Mouse (Mus musculus) cerebellum, adult (tissue): Measurements from ENCODE around the gene Chrne.

Experiments used
- ATAC-seq: cut with Nextera tagmentation; 2 replicates; pipeline ENCODE4 v1.9.2; 2017; ENCODE audit warnings: mild to moderate bottlenecking, moderate library complexity, mixed read lengths; ENCODE audit not compliant: insufficient number of reproducible peaks, low FRiP score, low TSS enrichment

Chrne gene

DNA sequence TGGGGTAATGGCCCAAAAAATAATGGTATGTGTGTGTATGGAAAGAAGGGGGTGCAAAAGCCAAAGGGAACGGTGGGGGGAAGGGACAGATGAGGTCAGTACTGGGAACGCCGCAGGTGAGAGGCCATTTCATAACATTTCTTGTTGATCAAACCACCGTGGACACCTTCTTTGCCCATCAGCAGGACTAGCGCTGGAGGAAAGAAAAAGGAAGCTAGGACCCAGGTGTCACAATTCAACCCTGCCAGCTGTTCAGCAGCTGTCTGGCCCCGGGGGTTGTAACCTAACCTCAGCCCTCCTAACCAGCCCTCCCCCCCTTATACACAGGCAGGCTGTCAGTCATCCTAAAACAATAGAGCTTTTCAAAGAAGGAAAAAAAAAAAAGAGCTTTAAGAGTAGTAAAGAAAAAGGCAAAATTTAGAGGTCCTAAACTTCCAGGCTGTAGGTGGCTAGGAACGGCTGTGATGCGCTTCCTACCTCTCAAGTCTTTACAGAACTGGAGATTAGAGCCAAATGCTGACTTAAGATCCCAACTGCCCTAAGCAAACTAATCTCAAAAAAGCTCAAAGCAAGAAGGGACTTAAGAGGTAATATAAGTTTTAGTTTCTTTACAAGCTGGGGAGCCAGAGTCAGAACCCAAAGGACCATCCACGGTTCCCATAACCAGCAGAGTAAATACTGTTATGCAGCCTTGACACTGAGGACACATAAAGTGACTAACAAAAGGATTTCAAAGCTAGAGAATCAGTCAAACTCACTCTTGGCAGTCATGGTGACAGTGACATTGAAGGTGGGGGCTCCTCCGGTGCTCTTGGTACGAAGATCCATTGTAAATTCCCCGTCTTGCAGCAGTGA lies 33.2 kb upstream of the Chrne start:
- ATAC-seq = no peak

DNA sequence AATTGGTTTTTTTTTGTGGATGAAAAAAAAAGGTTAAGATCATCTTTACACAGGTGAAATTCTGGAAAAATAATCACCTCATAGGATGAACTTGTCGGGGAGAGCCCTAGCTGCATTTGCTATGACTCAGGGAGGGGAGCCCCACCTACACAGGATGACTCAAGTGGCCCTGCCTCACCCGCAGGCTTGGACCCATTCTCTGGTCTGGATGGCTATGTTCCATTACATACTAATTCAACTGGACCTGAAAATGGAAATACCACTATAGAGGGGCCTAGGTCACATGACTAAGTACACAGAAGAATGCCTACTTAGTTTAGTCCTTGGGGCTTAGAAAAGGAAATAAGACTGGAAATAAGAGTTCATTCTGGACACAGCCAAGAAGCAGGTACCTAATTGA lies 32.4 kb upstream of the Chrne start:
- ATAC-seq = no peak

DNA sequence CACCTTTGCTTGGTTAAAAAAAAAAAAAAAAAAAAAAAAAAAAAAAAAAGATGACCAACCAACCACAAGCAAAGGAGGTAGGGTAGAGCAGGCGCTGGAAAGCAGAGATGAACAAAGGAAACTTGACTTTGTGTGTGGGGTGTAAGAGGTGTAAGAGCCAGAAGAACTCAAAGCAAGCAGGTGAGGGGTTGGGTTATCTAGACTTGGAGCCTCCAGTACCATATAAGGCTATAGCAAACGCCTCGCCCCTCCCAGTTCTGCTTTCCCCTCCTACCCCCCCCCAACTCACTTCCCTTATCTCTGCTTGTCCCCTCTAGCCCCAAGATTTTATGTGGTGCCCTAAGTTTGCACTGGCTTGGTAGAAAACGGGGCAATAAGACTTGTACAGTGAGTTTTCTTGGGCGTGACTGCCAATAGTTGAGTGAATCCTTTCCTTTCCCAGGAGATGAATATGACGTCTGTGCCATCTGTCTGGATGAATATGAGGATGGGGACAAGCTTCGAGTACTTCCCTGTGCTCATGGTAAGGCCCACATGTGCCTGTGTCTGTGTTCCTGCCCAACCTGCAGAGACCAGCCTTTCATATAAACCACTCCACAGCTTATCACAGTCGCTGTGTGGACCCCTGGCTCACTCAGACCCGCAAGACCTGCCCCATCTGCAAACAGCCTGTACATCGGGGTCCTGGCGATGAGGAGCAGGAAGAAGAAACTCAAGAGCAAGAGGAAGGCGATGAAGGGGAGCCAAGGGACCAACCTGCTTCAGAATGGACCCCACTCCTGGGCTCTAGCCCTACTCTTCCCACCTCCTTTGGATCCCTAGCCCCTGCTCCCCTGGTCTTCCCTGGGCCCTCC lies 31.5 kb upstream of the Chrne start:
- no peak for ATAC-seq

DNA sequence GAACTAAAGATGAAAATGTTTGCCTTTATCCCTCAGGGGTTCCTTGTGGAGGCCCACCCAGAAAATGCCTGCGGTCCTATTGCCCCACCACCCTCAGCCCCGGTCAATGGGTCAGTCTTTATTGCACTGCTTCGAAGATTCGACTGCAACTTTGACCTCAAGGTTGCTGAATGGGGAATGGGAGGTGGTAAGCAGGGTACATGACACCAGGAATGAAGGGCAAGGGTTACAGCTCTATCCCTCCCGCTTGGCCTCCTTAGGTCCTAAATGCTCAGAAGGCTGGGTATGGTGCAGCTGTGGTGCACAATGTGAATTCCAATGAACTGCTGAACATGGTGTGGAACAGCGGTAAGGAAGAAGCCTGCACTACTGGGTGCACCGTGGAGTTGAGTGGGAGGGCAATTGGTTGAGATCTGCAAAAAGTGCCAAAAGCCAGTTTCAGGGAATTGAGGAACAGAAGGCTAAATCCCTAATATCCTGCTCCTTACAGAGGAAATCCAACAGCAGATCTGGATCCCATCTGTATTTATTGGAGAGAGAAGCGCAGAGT lies 30.2 kb upstream of the Chrne start:
- ATAC-seq = no peak

DNA sequence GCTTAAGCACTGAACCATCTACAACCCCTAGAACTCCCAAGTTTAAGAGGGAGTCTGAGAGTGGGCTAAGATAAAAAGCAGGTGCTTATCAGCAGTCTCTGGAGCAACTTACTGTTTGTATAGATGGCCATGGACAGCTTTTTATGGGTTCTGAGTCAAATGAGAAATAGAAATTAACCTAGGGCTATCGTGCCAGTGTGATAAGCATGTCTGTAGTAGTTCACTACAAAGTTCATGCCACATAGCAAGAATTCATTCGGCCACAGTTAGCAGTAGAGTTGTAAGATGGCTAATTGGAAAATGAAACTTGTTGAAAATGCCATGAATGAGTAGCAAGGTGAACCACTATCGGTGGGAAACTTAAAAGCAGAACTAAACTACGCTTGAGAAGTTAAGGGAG lies 29.5 kb upstream of the Chrne start:
- ATAC-seq = no peak

DNA sequence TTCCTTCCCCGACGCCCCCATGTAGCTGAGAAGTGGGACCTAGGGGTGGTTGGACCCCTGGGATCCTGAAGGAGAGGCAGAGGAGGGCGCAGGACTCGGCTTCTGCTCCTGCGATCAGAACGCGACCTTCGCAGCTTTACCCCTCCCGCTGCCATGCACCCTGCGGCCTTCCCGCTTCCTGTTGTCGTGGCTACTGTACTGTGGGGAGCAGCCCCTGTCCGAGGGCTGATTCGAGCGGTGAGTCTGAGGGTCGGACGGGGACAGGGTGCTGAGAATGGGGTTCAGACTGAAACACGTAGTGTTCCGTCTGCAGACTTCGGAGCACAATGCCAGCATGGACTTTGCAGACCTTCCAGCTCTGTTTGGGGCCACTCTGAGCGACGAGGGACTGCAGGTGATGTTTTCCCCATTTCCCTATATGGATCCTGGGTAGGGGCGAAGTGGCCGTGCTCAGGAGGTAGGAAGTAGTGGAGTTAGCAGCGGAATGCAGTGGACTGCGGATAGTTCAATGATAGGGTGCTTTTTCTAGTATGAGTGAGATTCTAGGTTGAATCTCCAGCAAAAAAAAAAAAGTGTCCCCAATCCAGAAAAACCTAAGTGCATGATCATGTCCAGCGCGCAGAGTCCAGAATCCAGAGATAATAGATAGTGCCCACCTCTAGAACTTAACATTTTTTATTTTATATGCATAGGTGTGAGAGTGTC lies 28.9 kb upstream of the Chrne start:
- no peak for ATAC-seq

DNA sequence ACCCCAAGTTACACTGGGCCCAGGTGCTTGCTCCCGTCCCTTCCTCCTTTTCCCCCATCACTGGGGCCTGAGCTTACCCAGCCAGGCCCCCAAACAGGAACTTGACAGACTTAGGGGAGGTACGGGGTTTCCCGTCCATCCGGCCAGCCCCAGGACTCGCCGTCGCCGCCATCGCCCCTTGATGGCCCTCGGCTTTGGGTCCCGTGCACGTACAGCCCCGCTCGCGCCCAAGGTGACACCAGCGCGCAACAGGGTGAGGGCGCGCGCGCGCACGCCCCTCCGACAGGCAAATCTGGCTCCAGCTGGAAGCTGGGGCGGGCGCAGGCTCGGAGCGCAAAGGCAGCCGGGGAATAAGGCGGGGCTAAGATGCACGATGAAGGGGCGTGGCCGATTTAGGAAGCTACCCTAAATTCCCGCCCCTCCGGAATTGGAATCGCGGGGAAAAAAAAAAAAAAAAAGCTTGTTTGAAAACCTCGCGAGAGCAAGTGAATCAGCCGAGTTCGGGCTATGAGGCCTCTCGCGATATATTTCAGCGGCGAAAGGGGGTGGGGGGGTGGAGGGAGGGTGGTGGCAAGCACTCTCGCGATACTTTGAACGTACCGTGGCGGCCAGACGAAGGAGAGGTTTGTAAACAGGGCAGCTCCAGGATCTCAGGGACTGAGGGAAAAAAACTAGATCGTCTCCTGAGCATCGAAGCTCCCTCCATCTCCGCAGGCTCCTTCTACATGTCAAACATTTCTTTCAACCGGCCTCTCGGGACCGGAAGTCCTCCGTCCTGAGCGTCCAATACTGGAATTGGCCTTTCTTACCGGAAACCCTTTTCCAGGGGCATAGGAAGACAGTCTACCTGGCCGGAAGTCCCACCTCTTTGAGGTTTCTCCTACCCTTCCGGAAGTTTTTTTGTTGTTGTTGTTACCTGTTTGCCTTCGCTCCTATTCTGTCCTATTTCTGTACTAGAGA lies 28.0 kb upstream of the Chrne start, which contains the start of the genes Rnf167 and Slc25a11:
Rnf167 (plus strand) TSS at position 545 of the 960 bp plus-strand sequence.
Slc25a11 (minus strand) TSS at position 789 of the 960 bp plus-strand sequence.
- ATAC-seq = peak; percentile 66; the same call in 1 of the 2 replicates

DNA sequence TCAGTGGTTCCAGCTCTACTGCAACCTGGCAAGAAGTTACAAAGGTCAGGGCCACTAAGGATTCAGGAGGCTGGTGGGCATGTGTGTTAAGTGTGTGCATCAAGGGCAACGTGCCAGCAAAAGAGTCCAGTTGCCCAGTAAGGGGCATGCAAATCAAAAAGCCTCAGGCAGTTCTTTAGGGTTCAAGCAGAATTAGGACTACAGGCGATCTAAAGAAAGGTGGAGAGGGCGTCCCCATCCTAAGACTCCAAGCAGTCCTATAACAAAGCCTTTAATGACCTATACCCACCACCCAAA lies 27.2 kb upstream of the Chrne start:
- ATAC-seq = 0 out of 2 replicates have a peak, but pooled peaks have one; percentile 26

DNA sequence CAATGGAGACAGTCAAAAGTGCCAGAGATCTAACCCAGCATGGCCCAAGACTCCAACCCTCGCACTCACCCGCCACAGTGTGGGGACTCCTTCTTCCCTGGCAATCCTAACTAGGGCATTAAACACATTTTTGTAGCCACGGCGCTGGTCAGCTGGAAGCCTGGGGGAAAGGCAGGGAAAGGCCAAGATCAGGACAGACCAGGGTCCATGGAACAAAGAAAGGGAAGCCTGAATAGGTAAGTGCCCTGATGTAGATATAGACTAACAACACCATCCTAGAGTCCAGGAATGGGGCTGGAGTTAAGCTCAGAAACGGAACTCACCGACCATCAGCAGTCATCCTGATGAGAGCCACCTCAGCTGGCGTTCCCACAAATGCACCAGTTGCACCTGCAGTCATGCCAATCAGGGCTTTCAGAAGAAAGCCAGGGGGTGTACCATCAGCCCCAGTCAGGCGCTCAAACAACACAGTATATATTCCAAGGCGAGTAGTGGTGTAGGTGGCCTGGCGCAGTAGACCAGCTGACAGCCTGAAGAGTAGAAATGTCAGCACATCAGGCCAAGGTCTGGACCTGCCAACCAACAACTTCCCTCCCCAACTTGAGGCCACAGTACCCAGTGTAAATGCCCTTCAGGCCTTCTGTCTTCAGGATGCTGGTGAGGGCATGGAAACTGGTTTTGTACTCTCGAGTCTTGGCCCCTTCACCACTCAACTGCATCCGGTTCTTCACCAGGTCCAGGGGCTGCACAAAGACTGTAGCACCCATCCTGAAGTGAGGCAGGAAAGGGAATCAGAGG lies 26.6 kb upstream of the Chrne start:
- no peak for ATAC-seq

DNA sequence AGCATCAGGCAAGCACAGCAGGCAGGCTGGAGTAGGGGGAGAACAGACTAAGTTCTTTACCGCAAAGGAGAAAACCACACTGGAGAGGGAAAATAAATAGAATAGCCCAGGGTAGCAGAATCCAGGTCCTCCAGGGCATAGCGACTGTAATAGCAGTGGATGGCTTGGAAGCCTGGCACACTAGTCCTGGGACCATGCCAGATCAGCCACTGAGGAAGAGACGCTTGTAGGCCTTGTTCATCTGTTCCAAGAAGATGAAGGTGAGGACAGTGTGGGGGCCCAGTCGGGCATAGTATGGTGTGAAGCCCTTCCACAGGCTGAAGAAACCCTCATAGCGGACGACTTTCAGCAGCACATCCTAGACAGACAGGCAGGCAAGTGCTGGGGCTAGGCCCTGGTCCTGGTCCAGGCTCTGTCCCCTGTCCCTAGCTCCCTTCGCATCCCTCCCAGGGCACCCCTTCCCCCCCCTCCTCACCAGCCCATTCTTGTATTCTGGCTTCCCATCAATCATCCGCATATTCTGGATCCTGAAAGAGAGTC lies 25.6 kb upstream of the Chrne start:
- no peak for ATAC-seq

DNA sequence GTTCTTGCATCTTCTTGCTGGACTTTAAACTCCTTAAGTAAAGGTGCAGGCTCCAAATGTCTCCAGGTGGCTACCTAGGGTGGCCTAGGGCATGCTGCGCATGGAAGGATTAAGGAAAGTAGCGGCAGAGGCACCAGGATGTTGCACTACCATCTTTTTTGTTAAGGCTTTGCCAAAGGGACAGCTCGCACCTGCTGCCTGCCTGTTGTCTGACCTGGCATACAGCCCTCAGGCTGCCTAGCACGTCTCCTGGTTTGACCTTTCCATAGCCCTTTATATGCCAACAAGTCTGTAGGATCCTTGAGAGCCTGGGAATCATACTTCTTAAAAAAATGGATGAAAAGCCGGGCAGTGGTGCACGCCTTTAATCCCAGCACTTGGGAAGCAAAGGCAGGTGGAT lies 24.0 kb upstream of the Chrne start:
- no peak for ATAC-seq

DNA sequence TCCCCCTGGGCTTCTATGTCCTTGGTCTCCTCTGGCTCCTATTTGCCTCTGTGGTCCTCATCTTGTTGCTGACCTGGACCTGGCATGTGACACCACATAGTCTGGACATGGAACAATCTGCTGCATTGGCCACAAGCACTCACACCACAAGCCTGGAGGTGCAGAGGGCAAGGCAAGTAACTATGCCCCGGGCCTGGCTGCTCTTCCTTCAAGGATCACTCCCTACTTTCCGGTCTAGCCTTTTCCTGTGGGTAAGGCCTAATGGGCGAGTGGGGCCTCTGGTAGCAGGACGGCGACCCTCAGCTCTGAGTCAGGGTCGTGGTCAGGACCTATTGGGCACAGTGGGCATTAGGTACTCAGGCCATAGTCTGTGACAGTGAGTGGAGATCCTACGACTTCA lies 22.2 kb upstream of the Chrne start:
- no peak for ATAC-seq

DNA sequence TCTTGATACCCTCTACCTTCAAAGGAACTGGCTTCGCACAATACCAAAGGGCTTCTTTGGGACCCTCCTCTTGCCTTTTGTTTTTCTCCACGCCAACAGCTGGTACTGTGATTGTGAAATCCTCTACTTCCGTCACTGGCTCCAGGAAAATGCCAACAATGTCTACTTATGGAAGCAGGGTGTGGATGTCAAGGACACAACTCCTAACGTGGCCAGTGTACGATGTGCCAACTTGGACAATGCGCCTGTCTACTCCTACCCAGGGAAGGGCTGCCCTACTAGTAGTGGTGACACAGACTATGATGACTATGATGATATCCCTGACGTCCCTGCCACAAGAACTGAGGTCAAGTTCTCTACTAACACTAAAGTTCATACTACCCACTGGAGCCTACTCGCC lies 21.0 kb upstream of the Chrne start:
- ATAC-seq = no peak

DNA sequence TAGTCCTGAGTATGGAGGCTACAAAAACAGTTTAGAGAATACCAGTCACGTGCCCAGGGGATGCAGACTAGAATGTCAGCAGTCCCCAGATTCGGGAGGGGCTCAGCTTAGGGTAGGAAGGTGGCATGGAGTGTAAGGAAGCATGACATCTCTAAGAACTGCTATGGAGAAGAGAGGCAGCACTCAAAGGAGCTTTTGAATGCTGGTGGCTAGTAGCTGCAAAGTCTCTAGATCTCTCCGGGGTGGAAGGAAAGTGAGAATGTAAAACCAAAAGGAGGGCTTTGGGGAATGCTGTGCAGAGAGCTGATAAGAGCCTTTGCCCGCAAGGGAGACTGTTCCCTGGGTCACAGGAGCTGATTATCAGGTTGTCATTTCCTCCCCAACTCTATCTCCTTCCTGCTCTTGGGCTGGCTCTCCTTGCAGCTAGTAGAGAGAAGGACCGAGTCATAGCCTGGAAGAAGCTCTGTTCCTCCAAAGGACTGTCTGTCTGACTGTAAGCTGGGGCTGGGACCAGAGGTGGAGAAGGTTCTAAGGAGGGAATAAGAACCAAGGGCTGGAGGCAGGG lies 19.8 kb upstream of the Chrne start, which contains the start of gene Gp1ba:
Gp1ba (plus strand) TSS at position 409 of the 565 bp plus-strand sequence.
- ATAC-seq = no peak

DNA sequence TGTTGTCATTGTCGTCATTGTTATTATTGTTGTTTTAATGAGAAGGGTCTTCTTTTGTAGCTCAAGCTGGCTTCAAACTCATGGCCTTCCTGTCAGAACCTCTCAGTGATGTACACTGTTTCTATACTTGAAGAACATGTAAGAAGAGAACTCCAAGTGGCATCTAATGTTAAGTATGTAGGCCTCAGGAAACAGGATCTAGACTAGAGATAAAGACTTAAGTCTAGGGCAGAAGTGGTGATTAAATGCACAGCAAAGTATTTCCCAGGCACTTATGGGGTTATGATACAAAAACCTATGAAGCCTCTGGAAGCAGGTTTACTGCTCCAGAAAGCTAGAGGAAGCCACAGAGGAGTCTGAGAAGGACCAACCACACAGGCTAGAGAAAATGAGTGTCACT lies 19.3 kb upstream of the Chrne start:
- ATAC-seq = no peak

DNA sequence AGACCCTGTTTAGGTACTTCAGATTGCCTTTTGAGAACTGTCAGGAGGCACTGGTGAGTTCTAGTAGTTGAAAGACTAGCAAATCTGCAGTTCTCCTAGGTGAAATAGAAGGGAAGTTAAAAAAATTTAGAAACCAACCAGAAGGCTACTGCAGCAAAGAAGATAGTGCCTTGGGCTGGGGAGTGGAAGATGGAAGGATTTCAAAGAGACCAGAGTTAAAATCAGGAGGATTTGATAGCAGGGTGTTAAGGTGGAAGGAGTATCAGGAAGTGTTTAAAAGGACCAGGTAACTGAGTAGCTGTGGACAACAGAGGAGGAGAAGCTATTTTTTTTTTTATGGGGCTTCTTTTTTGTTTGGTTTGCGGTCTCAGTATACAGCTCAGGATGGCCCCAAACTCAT lies 18.7 kb upstream of the Chrne start:
- ATAC-seq = no peak

DNA sequence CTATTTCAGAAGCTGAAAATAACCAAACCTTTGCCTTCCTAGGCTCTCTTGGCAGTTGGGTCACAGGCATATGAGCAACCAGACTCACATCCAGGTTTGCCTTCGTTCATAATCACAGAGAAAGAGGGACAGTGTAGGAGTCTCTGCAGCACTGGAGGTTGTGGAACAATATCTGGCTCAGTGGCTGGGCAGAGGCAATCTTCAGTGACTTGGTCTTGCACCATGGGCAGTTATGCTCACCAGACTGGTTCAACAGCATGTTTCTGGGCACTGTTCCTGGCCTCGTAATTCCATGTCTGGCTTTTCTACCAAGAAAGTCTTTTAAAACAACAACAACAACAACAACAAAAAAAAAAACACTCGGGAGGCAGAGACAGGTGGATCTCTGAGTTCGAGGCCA lies 16.6 kb upstream of the Chrne start:
- no peak for ATAC-seq

DNA sequence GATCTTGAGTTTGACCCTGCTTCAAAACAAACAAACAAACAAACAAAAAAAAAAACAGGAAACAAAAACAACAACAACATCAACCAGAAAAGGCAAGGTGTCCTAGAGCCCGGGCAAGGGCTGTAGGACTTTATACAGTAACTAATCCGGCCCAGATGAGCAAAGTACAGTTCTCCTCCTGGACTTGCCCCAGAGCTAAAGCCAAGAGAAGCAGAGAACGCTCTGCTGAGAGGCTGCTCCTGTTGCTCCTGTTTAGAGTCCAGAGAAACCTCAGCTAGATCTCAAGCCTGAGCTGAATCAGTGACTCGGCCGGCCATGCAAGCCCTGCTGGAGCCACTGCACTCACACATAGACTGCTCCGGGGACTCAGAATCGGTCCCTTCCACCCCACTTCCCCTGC lies 11.1 kb upstream of the Chrne start:
- ATAC-seq = no peak
